Comparison of ENCODE assay signal across 17 mouse cellular contexts in the genomic region with DNA sequence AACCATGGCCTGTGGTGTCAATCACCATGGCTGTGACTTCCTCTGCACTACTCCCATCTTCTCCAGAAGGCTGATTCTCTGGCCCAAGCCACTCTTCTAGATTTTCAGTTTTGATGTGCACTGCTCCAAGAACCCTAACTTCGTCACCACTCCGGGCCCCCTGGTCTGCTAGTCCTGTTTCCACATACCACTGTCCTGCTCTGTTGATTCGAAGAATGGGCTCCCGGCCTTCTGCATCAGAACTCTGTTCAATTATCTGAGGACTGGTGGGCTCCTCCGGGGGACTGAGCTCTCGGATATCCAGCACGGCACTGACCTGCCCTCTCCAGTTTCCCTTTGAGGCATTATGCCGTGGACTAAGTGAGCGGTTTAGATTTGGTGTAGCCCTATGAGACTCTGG.
"Had no signal": no experiment of that assay in that cellular context is flagged by ENCODE, and none has a peak within 500 bp of the region (broad histone marks: within the 10 kb centered on the region; RNA-seq: fewer than 3 reads in every experiment).

No protein-coding gene starts in this region.

- DNase-seq: lung, adult 18-20 months; lung, embryonic 14.5 days; lung, postnatal 10 days; lung, postnatal 4 days; midbrain, embryonic 14.5 days; retina, postnatal 1 day; right cerebral cortex, adult 18-20 months; right cerebral cortex, postnatal 25 days; right cerebral cortex, postnatal 4 days; thymus, adult 18-20 months; thymus, postnatal 14 days; thymus, postnatal 36 days had no signal

- H3K27ac ChIP-seq: midbrain, embryonic 10.5 days; midbrain, embryonic 12.5 days; neural tube, embryonic 13.5 days; neural tube, embryonic 15.5 days had no signal

- H3K27me3 ChIP-seq: midbrain, embryonic 12.5 days; neural tube, embryonic 13.5 days; neural tube, embryonic 15.5 days had no signal

- H3K4me3 ChIP-seq: midbrain, embryonic 10.5 days; midbrain, embryonic 12.5 days; myocyte; neural tube, embryonic 13.5 days; neural tube, embryonic 15.5 days had no signal
